ENCODE assay signal across 8 mouse cellular contexts in genomic region chr7:16493361-16493760, GRCm38 (mm10). TPM values are rescaled to one million over a fixed set of nuclear protein-coding genes. Genes with fewer than 3 reads are reported as not detected.
DNase-seq lines count a peak whose midpoint lies in the region; ATAC-seq and TF ChIP-seq lines count a peak whose summit lies in the region.
"Had no signal": no experiment of that assay in that cellular context is flagged by ENCODE, and none has a peak within 500 bp of the region (broad histone marks: within the 10 kb centered on the region; RNA-seq: fewer than 3 reads in every experiment).

No protein-coding gene starts in this region.

- H3K9me3 ChIP-seq in kidney, embryonic 15.5 days (replicated peaks), result no peaks in the 10 kb centered on the region
- H3K9me3 ChIP-seq in embryonic facial prominence, embryonic 10.5 days, result no peaks in the 10 kb centered on the region
- H3K9me3 ChIP-seq: embryonic facial prominence, embryonic 15.5 days had no signal

- DNase-seq in kidney, adult 2 months, result peak; percentile 46
- DNase-seq in CD8-positive naive resting alpha-beta T cell, adult 2 months (ENCODE audit: low read depth in 2 of 2, low spot score in 2 of 2), result peak; percentile 28 to 40
- peak; percentile 50 for DNase-seq in R1 (ENCODE audit: low read depth, low spot score)
- DNase-seq in embryonic facial prominence, embryonic 10.5 days (ENCODE audit: low spot score), result peak; percentile 47
- peak; percentile 45 for DNase-seq in kidney, postnatal 14 days
- DNase-seq in retina, embryonic 14.5 days (ENCODE audit: low spot score), result peak; percentile 63

- H3K36me3 ChIP-seq in kidney, adult 2 months (ENCODE audit: control insufficient read depth, insufficient read depth, low read length), result no peaks in the 10 kb centered on the region
- peaks cover 35% of the 10 kb centered on the region for H3K36me3 ChIP-seq in kidney, embryonic 15.5 days
- peaks cover 34% of the 10 kb centered on the region for H3K36me3 ChIP-seq in embryonic facial prominence, embryonic 10.5 days (replicated peaks)

- H3K4me3 ChIP-seq in kidney, adult 2 months (ENCODE audit: insufficient read depth, low read depth, low read length), result no peak overlapping the region
- H3K4me3 ChIP-seq in kidney, embryonic 15.5 days (replicated peaks), result no peak overlapping the region
- H3K4me3 ChIP-seq in embryonic facial prominence, embryonic 10.5 days, result no peak overlapping the region
- H3K4me3 ChIP-seq: embryonic facial prominence, embryonic 15.5 days had no signal

- WGBS in kidney, adult 2 months, result 26% methylated on average over 2 of the region's 2 CpGs
- WGBS in kidney, embryonic 15.5 days, result 41% methylated on average over 2 of the region's 2 CpGs
- WGBS in embryonic facial prominence, embryonic 10.5 days, result 38% methylated on average over 2 of the region's 2 CpGs

- TF ChIP-seq CTCF in kidney, adult 2 months (conservative IDR thresholded peaks at IDR 0.05; ENCODE audit: insufficient read depth, insufficient read length, low read depth, low read length), result peak; percentile 69

- no peak overlapping the region for H3K9ac ChIP-seq in kidney, embryonic 15.5 days
- H3K9ac ChIP-seq: embryonic facial prominence, embryonic 15.5 days had no signal

- H3K27ac ChIP-seq in kidney, adult 2 months (ENCODE audit: insufficient read depth, low read depth, low read length), result no peak overlapping the region
- H3K27ac ChIP-seq in kidney, embryonic 15.5 days, result no peak overlapping the region
- H3K27ac ChIP-seq in embryonic facial prominence, embryonic 10.5 days (replicated peaks), result no peak overlapping the region
- H3K27ac ChIP-seq: embryonic facial prominence, embryonic 15.5 days had no signal

- no peaks in the 10 kb centered on the region for H3K4me1 ChIP-seq in kidney, adult 2 months (ENCODE audit: control insufficient read depth, insufficient read depth, low read length)
- no peaks in the 10 kb centered on the region for H3K4me1 ChIP-seq in kidney, embryonic 15.5 days
- 0 out of 2 replicates have a peak, but pooled peaks cover 2% of the 10 kb centered on the region for H3K4me1 ChIP-seq in embryonic facial prominence, embryonic 10.5 days
- H3K4me1 ChIP-seq: embryonic facial prominence, embryonic 15.5 days had no signal

- H3K4me2 ChIP-seq in kidney, embryonic 15.5 days, result no peak overlapping the region
- H3K4me2 ChIP-seq: embryonic facial prominence, embryonic 15.5 days had no signal

- H3K27me3 ChIP-seq in kidney, adult 2 months (replicated peaks; ENCODE audit: control insufficient read depth, insufficient read depth, low read length), result no peaks in the 10 kb centered on the region
- no peaks in the 10 kb centered on the region for H3K27me3 ChIP-seq in kidney, embryonic 15.5 days
- no peaks in the 10 kb centered on the region for H3K27me3 ChIP-seq in embryonic facial prominence, embryonic 10.5 days (replicated peaks; ENCODE audit: low read depth, poor library complexity, severe bottlenecking)
- H3K27me3 ChIP-seq: embryonic facial prominence, embryonic 15.5 days had no signal

- ATAC-seq in kidney, embryonic 15.5 days (replicated peaks; ENCODE audit: low FRiP score), result no peak

- no peak for TF ChIP-seq POLR2A in kidney, adult 2 months (IDR thresholded peaks at IDR 0.05; ENCODE audit: low read depth, low read length)

RNA-seq across cellular contexts. Expression of gene Npas1, which starts 15.8 kb away (rescaled TPM):
- not detected in 2 replicates for polyA plus RNA-seq in kidney, adult 2 months (2012; rRNA removed)
- 0.38 and 0.51 TPM in 2 replicates for polyA plus RNA-seq in kidney, embryonic 15.5 days (2015; fragmentation: Nextera tagmentation; extraction: Ambion mirVana)
- polyA plus RNA-seq in embryonic facial prominence, embryonic 10.5 days (2016; fragmentation: Nextera tagmentation; extraction: Ambion mirVana), result 0.98 and 1.4 TPM in 2 replicates

RNA-seq across cellular contexts. Expression of gene Tmem160, which starts 40.8 kb away (rescaled TPM):
- 112 and 125 TPM in 2 replicates for polyA plus RNA-seq in kidney, adult 2 months (2012; rRNA removed)
- 51.0 and 55.9 TPM in 2 replicates for polyA plus RNA-seq in kidney, embryonic 15.5 days (2015; fragmentation: Nextera tagmentation; extraction: Ambion mirVana)
- polyA plus RNA-seq in embryonic facial prominence, embryonic 10.5 days (2016; fragmentation: Nextera tagmentation; extraction: Ambion mirVana), result 71.5 and 76.4 TPM in 2 replicates
